Mouse (Mus musculus): ENCODE results near the gene Mapre3. TPM values are rescaled to one million over a fixed set of nuclear protein-coding genes. Genes with fewer than 3 reads are reported as not detected.

Mapre3 gene
- total RNA-seq, 4 experiments from 2014 or later: 220 to 238 (median 224) TPM

Other genes starting within 250 kb of the Mapre3 start
- 10 to 100 TPM; 19.5 to 25.2 (median 21.7) TPM for gene Kcnk3, start 226.5 kb upstream of the Mapre3 start, total RNA-seq (2022)
- gene Slc35f6, start 166.7 kb upstream of the Mapre3 start, total RNA-seq (2022): 10 to 100 TPM; 37.6 to 43.3 (median 39.8) TPM
- 1 to 10 TPM; 3.8 to 4.9 (median 4.5) TPM for gene Cenpa, start 147.9 kb upstream of the Mapre3 start, total RNA-seq (2022)
- gene Dpysl5, start 103.1 kb upstream of the Mapre3 start, total RNA-seq (2022): 10 to 100 TPM; 21.3 to 28.0 (median 27.4) TPM
- 10 to 100 TPM; 58.3 to 64.4 (median 62.9) TPM for gene Tmem214, start 53.4 kb downstream of the Mapre3 start, total RNA-seq (2022)
- gene Agbl5, start 74.1 kb downstream of the Mapre3 start, total RNA-seq (2022): 10 to 100 TPM; 14.6 to 18.2 (median 17.0) TPM
- gene Ost4, start 93.1 kb downstream of the Mapre3 start, total RNA-seq (2022): 100 to 1,000 TPM in 1 of 4 experiments, 10 to 100 TPM in 3; 86.3 to 105 (median 90.6) TPM
- 1 to 10 TPM; 2.3 to 4.2 (median 2.8) TPM for gene Emilin1, start 98.8 kb downstream of the Mapre3 start, total RNA-seq (2022)
- gene Khk, start 106.8 kb downstream of the Mapre3 start, total RNA-seq (2022): 10 to 100 TPM; 16.2 to 21.5 (median 18.9) TPM
- gene Cgref1, start 130.9 kb downstream of the Mapre3 start, total RNA-seq (2022): 10 to 100 TPM; 23.9 to 28.0 (median 27.1) TPM
- gene Preb, start 145.7 kb downstream of the Mapre3 start, total RNA-seq (2022): 100 to 1,000 TPM; 114 to 135 (median 128) TPM
- gene Tcf23, start 154.0 kb downstream of the Mapre3 start, total RNA-seq (2022): under 1 TPM; 0.12 to 0.27 (median 0.16) TPM
- gene Atraid, start 233.7 kb downstream of the Mapre3 start, total RNA-seq (2022): 10 to 100 TPM; 77.1 to 86.3 (median 80.2) TPM
- gene Slc5a6, start 234.3 kb downstream of the Mapre3 start, total RNA-seq (2022): 10 to 100 TPM; 16.1 to 22.2 (median 20.6) TPM
- gene Cad, start 240.1 kb downstream of the Mapre3 start, total RNA-seq (2022): 10 to 100 TPM; 16.8 to 28.5 (median 20.1) TPM

Measured in left cerebral cortex, adult 8-10 months (tissue).